Mouse (Mus musculus) limb, embryonic 10.5 days (tissue): ENCODE results near the gene Cd59a. TPM values are rescaled to one million over a fixed set of nuclear protein-coding genes. Genes with fewer than 3 reads are reported as not detected.
"Not testable (repeated sequence)": the region's sequence is repeated elsewhere in the genome, so short reads cannot be mapped to it uniquely, and the experiment has no call there.

Source experiments
- DNase-seq: peaks from one replicate; pipeline ENCODE4 v3.0.0-alpha.2; 2017; ENCODE audit warnings: low spot score
- H3K27ac ChIP-seq: fragments of 300-500 bp; sonication (generic); 2 replicates; pipeline ENCODE4 v1.5.1; 2016; ENCODE audit warnings: mild to moderate bottlenecking
- H3K27me3 ChIP-seq: fragments of 300-500 bp; sonication (generic); 2 replicates; pipeline ENCODE4 v1.6.1; 2016; ENCODE audit warnings: low read depth, mild to moderate bottlenecking; ENCODE audit not compliant: poor library complexity, severe bottlenecking
- H3K36me3 ChIP-seq: fragments of 300-500 bp; sonication (generic); 2 replicates; pipeline ENCODE4 v1.6.1; 2016; ENCODE audit warnings: mild to moderate bottlenecking, moderate library complexity
- H3K4me1 ChIP-seq: fragments of 300-500 bp; sonication (generic); 2 replicates; pipeline ENCODE4 v1.6.1; 2016
- H3K4me3 ChIP-seq: fragments of 300-500 bp; sonication (generic); 2 replicates; pipeline ENCODE4 v1.5.1; 2016; ENCODE audit warnings: mild to moderate bottlenecking, moderate library complexity
- H3K9me3 ChIP-seq: fragments of 300-500 bp; sonication (generic); replicated peaks from 2 replicates; pipeline ENCODE4 v1.6.1; 2016; ENCODE audit warnings: mild to moderate bottlenecking
- WGBS: fragments of 180-500 bp; shearing (Covaris S2); methylation state at CpG from one replicate; pipeline ENCODE4 v1.1.7; 2016; 5-methylcytosine and 5-hydroxymethylcytosine counted together
- polyA plus RNA-seq: library from polyadenylated mRNA; unstranded; fragments of >200 nt; fragmentation: Nextera tagmentation; extraction: Ambion mirVana; gene quantifications from 2 replicates; pipeline ENCODE4 v1.2.1, GENCODE M21; 2016

Gene Cd59a
- polyA plus RNA-seq, 1 experiment from 2014 or later = 17.6 TPM

DNA sequence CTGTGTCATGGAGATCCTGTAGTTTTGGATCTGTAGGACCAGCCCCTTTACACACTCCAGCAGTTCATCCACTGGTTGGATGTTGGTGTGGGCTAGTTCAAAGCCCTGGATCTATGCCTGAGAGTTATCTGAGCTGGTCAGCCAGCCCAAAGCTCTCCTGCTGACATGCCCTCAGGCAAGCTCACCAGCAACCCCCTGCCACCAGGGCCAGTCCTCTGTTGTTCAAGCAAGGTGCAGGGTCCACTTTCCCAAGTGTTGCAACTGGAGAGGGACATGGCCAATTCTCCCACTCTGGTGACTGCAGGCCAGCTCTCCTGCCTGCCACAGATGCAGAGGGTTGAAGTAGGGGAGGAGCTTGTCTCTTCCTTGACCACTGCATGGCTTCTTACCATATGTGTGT lies 18.0 kb downstream of the Cd59a start:
- not testable (repeated sequence) for H3K4me3 ChIP-seq, DNase-seq, H3K36me3 ChIP-seq, H3K9me3 ChIP-seq, H3K27me3 ChIP-seq, H3K4me1 ChIP-seq, H3K27ac ChIP-seq

DNA sequence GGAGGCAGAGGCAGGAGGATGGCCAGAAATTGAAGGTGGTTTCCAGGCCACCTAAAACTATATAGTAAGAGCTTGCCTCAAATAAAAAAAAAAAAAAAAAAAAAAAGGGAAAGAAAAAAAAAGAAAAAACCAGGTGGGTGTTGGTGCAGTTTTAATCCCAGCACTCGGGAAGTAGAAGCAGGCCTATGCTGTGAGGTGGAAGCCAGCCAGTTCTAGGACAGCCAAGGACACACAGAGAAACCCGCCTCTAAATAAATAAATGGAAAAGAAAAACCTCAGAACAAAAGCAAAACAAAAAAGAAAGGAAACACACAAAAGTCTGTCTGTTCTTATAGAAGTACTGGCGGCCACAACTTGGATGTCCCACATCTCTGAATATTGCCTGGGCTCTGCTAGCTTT lies 19.3 kb downstream of the Cd59a start:
- H3K27me3 ChIP-seq = no peaks in the 10 kb centered on the region
- H3K4me3 ChIP-seq = no peak overlapping the region
- WGBS = 87% methylated on average over 3 of the region's 3 CpGs
- H3K9me3 ChIP-seq = no peaks in the 10 kb centered on the region
- H3K4me1 ChIP-seq = peaks cover 3% of the 10 kb centered on the region; the same call in 1 of the 2 replicates
- no peak for DNase-seq
- no peaks in the 10 kb centered on the region for H3K36me3 ChIP-seq
- H3K27ac ChIP-seq = no peak overlapping the region

GRCm38 (mm10) chr2:104117173-104117572 lies 21.6 kb downstream of the Cd59a start:
- H3K27ac ChIP-seq, DNase-seq, H3K27me3 ChIP-seq, H3K4me1 ChIP-seq, H3K4me3 ChIP-seq, H3K36me3 ChIP-seq, H3K9me3 ChIP-seq: not testable (repeated sequence)

DNA sequence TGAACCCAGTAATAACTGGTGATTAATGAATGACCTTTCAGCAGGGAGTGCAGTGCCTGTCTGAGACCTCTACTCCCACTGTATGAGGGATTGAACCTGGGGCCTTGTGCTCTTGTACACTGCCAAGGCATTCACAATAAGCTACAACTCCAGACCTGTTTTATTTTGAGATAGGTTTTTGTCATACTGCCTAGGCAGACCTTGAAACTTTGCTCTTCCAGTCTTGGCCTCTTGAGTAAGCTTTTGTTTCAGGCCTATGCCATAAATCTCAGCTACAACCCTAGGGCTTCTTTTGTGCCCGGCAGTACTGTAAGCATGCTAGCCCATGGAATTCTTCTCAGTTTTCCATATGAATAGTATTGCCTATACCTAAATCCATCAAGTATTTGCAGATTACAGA lies 23.5 kb downstream of the Cd59a start:
- WGBS = 86% methylated on average over 1 of the region's 1 CpGs
- no peak overlapping the region for H3K4me3 ChIP-seq
- H3K9me3 ChIP-seq = no peaks in the 10 kb centered on the region
- DNase-seq = no peak
- peaks cover 21% of the 10 kb centered on the region for H3K4me1 ChIP-seq
- H3K36me3 ChIP-seq = no peaks in the 10 kb centered on the region
- H3K27me3 ChIP-seq = peaks cover 10% of the 10 kb centered on the region
- no peak overlapping the region for H3K27ac ChIP-seq

GRCm38 (mm10) chr2:104120312-104120711 lies 24.7 kb downstream of the Cd59a start:
- H3K9me3 ChIP-seq = no peaks in the 10 kb centered on the region
- 58% methylated on average over 6 of the region's 6 CpGs for WGBS

GRCm38 (mm10) chr2:104121681-104122504 lies 26.3 kb downstream of the Cd59a start:
- peak overlapping the region; percentile 71 for H3K4me3 ChIP-seq
- 82% methylated on average over 8 of the region's 8 CpGs for WGBS

More at GRCm38 (mm10) chr2:104120312-104120711, 24.7 kb downstream of the Cd59a start:
- H3K4me3 ChIP-seq = no peak overlapping the region
- H3K4me1 ChIP-seq = peaks cover 21% of the 10 kb centered on the region
- H3K27me3 ChIP-seq = peaks cover 20% of the 10 kb centered on the region
- H3K36me3 ChIP-seq = no peaks in the 10 kb centered on the region
- no peak overlapping the region for H3K27ac ChIP-seq
- no peak for DNase-seq

DNA sequence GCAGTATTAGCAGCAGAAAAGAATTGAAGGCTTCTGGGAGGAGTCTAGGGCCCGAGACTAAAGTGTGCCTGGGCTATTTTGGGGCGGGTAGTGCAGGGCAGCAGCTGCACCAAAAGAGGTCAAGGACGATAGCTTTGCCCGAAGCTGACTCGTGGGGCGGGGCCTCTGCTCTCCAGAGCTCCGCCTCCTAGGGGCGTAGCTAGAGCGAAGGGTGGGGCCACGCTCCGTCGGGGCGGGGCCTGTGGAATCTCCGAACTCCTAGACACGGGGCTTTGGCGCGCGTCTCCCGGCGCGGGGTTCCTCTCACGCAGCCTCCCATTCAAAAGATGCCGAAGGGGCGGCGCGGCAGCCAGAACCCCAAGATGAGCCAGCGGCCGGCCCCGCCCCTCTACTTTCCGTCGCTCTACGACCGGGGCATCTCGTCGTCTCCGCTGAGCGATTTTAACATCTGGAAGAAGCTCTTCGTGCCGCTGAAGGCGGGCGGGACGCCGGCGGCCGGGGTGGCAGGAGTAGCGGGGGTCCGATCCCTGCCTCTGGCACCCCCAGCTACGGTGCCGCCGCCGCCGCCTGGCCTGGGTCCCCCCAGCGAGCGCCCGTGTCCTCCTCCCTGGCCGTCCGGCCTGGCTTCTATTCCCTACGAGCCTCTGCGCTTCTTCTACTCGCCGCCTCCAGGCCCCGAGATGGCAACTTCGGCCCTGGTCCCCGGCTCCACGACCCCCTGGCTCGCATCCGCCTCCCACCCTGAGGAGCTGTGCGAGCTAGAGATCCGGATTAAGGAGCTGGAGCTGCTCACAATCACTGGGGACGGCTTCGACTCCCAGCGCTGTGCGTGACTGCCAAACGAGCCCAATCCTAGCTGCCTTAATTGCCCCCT lies 27.1 kb downstream of the Cd59a start, which contains the start of gene A930018P22Rik:
A930018P22Rik (plus strand) TSS at position 265 of the 874 bp plus-strand sequence.
- peak within 1 kb of the TSS; percentile 83 for H3K27ac ChIP-seq
- under 1% methylated on average over 74 of the region's 74 CpGs for WGBS

More at GRCm38 (mm10) chr2:104121681-104122504, 26.3 kb downstream of the Cd59a start:
- no peaks in the 10 kb centered on the region for H3K9me3 ChIP-seq
- H3K27ac ChIP-seq = peak overlapping the region; percentile 83
- H3K27me3 ChIP-seq = peaks cover 36% of the 10 kb centered on the region
- no peaks in the 10 kb centered on the region for H3K36me3 ChIP-seq
- no peak for DNase-seq
- H3K4me1 ChIP-seq = peaks cover 21% of the 10 kb centered on the region

GRCm38 (mm10) chr2:104123540-104123939 lies 27.9 kb downstream of the Cd59a start:
- peak overlapping the region; percentile 83; the same call in 1 of the 2 replicates for H3K27ac ChIP-seq
- peak overlapping the region; percentile 71 for H3K4me3 ChIP-seq
- whole genome bisulfite sequencing = 38% methylated on average over 3 of the region's 3 CpGs
- no peak for DNase-seq
- no peaks in the 10 kb centered on the region for H3K36me3 ChIP-seq
- H3K4me1 ChIP-seq = peaks cover 21% of the 10 kb centered on the region
- peaks cover 43% of the 10 kb centered on the region for H3K27me3 ChIP-seq
- no peaks in the 10 kb centered on the region for H3K9me3 ChIP-seq

More for the DNA sequence above, 27.1 kb downstream of the Cd59a start, which contains the start of gene A930018P22Rik:
- H3K27me3 ChIP-seq = peaks cover 43% of the 10 kb centered on the region
- DNase-seq = peak; percentile 89
- no peaks in the 10 kb centered on the region for H3K9me3 ChIP-seq
- H3K4me1 ChIP-seq = peaks cover 21% of the 10 kb centered on the region
- H3K36me3 ChIP-seq = no peaks in the 10 kb centered on the region
- H3K4me3 ChIP-seq = peak within 1 kb of the TSS; percentile 71

DNA sequence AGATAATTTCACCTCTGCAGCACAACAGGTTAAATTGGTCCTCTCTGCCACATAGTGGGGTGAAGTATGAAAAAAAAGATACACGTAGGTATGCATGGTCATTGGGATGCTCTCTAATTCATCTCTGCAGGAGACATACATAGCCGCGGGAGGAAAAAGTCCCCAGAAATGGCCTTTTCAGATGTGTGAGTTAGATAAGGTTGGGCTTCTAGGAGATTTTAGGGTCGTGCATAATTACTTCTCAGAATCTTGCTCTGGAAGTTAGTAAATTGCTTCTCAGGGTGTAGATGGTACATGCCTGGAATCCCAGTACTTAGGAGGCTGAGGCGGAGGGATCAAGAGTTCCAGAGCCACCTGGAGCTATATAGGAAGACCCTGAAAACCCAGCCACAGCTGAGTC lies 28.5 kb downstream of the Cd59a start:
- no peaks in the 10 kb centered on the region for H3K36me3 ChIP-seq
- 76% methylated on average over 5 of the region's 5 CpGs for WGBS

DNA sequence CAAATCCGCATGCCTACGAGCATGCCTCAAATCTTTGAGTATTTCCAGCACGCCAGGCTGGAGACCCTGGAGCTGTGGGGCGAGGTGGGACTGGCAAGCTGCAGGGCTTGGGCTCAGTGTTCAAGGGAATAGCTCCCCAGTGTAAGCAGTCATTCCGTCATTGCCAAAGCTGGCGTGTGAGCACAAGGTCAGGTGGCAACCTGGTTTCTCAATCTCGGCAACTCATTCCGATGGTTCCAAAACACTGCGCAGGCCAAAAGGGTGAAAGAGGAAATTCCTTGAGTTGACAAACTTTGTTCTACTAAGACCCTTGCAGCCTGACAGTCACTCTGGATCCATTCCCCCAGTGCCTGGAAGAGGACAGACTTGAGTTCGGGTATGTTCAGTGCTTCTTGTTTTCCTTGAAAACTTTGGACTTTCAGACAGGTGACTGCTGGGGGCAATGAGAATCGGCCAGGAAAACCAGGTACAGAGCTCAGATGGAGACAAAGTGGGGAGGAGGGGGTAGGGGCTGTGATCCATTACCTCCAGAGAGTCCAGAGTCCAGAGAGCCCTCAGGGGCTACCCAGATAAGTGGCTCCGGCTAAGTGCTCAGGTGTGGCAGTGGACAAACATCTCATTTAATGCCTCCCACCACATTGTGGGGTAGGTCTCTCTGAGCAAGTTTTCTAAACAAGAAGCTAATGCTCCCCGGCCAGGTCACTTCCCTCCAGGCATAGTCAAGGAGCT lies 33.4 kb downstream of the Cd59a start:
- no peak for DNase-seq
- no peaks in the 10 kb centered on the region for H3K36me3 ChIP-seq
- H3K27ac ChIP-seq = no peak overlapping the region
- H3K4me1 ChIP-seq = peaks cover 8% of the 10 kb centered on the region
- no peaks in the 10 kb centered on the region for H3K9me3 ChIP-seq
- no peak overlapping the region for H3K4me3 ChIP-seq
- 88% methylated on average over 13 of the region's 13 CpGs for WGBS
- H3K27me3 ChIP-seq = peaks cover 34% of the 10 kb centered on the region

More for the DNA sequence above, 28.5 kb downstream of the Cd59a start:
- H3K4me3 ChIP-seq = no peak overlapping the region
- DNase-seq = no peak
- no peaks in the 10 kb centered on the region for H3K9me3 ChIP-seq
- peaks cover 21% of the 10 kb centered on the region for H3K4me1 ChIP-seq
- no peak overlapping the region for H3K27ac ChIP-seq
- H3K27me3 ChIP-seq = peaks cover 43% of the 10 kb centered on the region

DNA sequence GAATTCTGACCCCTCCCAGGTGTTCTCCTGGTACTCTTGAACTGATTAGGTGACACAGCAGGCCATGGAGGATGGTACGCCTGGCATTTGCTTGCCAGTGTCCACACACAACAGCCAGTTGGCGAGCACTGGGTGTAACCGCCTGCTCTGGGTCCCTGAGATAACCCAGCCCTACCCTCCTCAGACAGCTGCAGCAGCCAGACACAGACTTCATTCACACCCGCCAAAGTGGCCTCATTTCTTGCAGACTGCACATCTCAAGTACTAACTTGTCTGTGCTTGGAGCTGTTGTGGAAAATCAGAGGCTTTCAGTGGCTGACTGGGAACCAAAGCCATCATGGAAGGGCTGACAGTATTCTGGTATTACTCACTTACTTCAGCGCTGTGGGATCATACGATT lies 34.6 kb downstream of the Cd59a start:
- no peak for DNase-seq
- no peak overlapping the region for H3K27ac ChIP-seq
- H3K4me1 ChIP-seq = peaks cover 8% of the 10 kb centered on the region
- WGBS = 87% methylated on average over 6 of the region's 6 CpGs
- no peaks in the 10 kb centered on the region for H3K9me3 ChIP-seq
- no peaks in the 10 kb centered on the region for H3K36me3 ChIP-seq
- H3K4me3 ChIP-seq = no peak overlapping the region
- peaks cover 24% of the 10 kb centered on the region; the same call in 1 of the 2 replicates for H3K27me3 ChIP-seq

- peak; percentile 62 for DNase-seq
- H3K36me3 ChIP-seq = no peaks in the 10 kb centered on the region
- WGBS = 69% methylated on average over 3 of the region's 3 CpGs
- peaks cover 8% of the 10 kb centered on the region for H3K4me1 ChIP-seq
- peaks cover 16% of the 10 kb centered on the region; the same call in 1 of the 2 replicates for H3K27me3 ChIP-seq
- H3K27ac ChIP-seq = no peak overlapping the region
- no peaks in the 10 kb centered on the region for H3K9me3 ChIP-seq
- H3K4me3 ChIP-seq = no peak overlapping the region
Observed at GRCm38 (mm10) chr2:104130969-104131368, 35.4 kb downstream of the Cd59a start.
